Mouse (Mus musculus) embryonic facial prominence, embryonic 12.5 days (tissue): ENCODE results near the gene Mtfr1l. TPM values are rescaled to one million over a fixed set of nuclear protein-coding genes. Genes with fewer than 3 reads are reported as not detected.
A peak's percentile ranks its signal among the peaks of the same experiment; 100 is the strongest.

Experiments
- ATAC-seq: fragments of 200-750 bp; cut with Nextera tagmentation; 2 replicates; pipeline ENCODE4 v1.8.0; 2017; ENCODE audit not compliant: insufficient number of reproducible peaks, insufficient read depth, low FRiP score, low TSS enrichment
- H3K27ac ChIP-seq: fragments of 300-500 bp; sonication (generic); 2 replicates; pipeline ENCODE4 v1.5.1; 2016; ENCODE audit warnings: mild to moderate bottlenecking
- H3K27me3 ChIP-seq: fragments of 300-500 bp; sonication (generic); 2 replicates; pipeline ENCODE4 v1.6.1; 2016; ENCODE audit warnings: mild to moderate bottlenecking, moderate library complexity
- H3K36me3 ChIP-seq: fragments of 300-500 bp; sonication (generic); 2 replicates; pipeline ENCODE4 v1.6.1; 2016; ENCODE audit warnings: mild to moderate bottlenecking
- H3K4me1 ChIP-seq: fragments of 300-500 bp; sonication (generic); 2 replicates; pipeline ENCODE4 v1.6.1; 2016
- H3K4me2 ChIP-seq: fragments of 300-500 bp; sonication (generic); replicated peaks from 2 replicates; pipeline ENCODE4 v1.6.1; 2016; ENCODE audit warnings: mild to moderate bottlenecking, moderate library complexity
- H3K4me3 ChIP-seq: fragments of 300-500 bp; sonication (generic); 2 replicates; pipeline ENCODE4 v1.5.1; 2016; ENCODE audit warnings: mild to moderate bottlenecking
- H3K9ac ChIP-seq: fragments of 300-500 bp; sonication (generic); 2 replicates; pipeline ENCODE4 v1.6.1; 2016; ENCODE audit warnings: mild to moderate bottlenecking, moderate library complexity
- H3K9me3 ChIP-seq: fragments of 300-500 bp; sonication (generic); 2 replicates; pipeline ENCODE4 v1.6.1; 2016; ENCODE audit warnings: mild to moderate bottlenecking, moderate library complexity
- WGBS: fragments of 180-500 bp; shearing (Covaris S2); methylation state at CpG from one replicate; pipeline ENCODE4 v1.1.7; 2016; 5-methylcytosine and 5-hydroxymethylcytosine counted together
- polyA plus RNA-seq: library from polyadenylated mRNA; unstranded; fragments of >200 nt; fragmentation: Nextera tagmentation; extraction: Ambion mirVana; gene quantifications from 2 replicates; pipeline ENCODE4 v1.2.1, GENCODE M21; 2016

Gene Mtfr1l
- polyA plus RNA-seq: 135 and 139 TPM in 2 replicates

DNA sequence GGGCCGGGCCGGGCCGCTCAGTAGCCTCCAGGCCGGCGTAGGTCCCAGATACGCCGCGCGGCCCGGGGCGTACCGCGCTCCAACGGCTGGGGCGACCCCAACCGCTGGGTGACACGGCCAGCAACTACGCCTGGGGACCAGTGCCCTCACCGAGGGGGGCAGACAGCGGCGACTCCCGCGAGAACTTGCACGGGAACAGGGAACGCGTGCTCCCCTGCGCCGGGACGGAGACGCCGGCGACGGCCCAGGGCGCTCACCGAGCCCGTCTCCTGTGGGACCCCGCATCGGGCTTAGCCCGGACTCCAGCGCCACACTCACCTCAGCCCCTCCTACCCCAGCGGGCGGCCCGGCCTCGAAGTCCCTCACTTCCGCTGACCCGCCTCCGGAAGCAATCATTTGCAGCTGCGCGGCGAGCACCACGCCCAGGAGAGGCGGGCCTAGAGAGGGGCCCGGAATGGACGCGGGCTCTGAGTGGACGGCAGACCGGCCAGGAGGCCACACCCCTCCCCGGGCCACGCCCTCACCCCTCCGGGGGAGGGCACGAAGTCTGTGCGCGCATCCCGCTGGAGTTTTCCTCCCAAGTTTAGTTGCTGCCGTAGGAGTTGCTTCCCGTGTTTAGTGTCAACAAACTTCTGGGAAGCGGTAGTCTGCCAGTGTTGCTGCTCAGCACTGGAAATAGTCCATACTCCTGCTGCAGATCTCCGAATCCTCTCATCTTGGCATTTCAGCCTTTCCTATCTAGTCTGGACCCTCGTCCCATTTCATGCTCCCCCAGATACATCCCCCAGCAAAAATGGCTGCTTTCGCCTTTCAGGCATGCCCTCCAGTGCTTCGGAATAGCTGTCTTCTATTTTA is at the start of gene Mtfr1l:
Mtfr1l (minus strand) TSS at position 456 of the 855 bp plus-strand sequence.
- Histone ChIP-seq H3K9ac (peak within 1 kb of the TSS; percentile 91), H3K4me2 (peak within 1 kb of the TSS; percentile 94), H3K36me3 (peaks cover 34% of the 10 kb centered on the region), H3K4me1 (peaks cover 16% of the 10 kb centered on the region), H3K27ac (peak within 1 kb of the TSS; percentile 88), H3K4me3 (peak within 1 kb of the TSS; percentile 95), H3K9me3 (no peaks in the 10 kb centered on the region), H3K27me3 (no peaks in the 10 kb centered on the region)
- peak; percentile 97 for ATAC-seq
- WGBS: under 1% methylated on average over 71 of the region's 71 CpGs

DNA sequence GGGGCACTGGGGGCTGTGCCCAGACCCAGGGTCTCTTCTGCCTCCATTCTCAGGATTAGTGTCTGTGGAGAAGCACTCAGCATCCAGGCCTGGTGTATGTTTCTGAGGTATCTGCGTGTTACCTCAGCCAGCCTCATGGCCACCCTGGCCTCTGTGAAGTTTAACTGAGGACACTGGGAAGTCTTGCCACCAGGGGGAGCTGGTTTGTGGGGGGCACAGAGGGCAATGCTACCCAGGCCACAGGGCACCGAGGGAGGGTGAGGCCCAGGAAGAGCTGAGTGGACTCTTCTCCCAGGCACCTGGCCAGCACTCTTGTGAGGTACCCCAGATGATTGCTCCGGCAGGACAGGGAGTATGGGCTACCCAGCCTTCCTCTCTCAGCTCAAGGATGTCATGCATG is 48.3 kb upstream of the Mtfr1l start:
- H3K36me3 ChIP-seq: no peaks in the 10 kb centered on the region
- no peak for ATAC-seq
- H3K27me3 ChIP-seq: no peaks in the 10 kb centered on the region
- no peak overlapping the region for H3K27ac ChIP-seq
- 62% methylated on average over 3 of the region's 3 CpGs for WGBS
- no peak overlapping the region for H3K4me2 ChIP-seq
- no peak overlapping the region for H3K4me3 ChIP-seq
- H3K4me1 ChIP-seq: peaks cover 13% of the 10 kb centered on the region
- no peak overlapping the region for H3K9ac ChIP-seq
- no peaks in the 10 kb centered on the region for H3K9me3 ChIP-seq

DNA sequence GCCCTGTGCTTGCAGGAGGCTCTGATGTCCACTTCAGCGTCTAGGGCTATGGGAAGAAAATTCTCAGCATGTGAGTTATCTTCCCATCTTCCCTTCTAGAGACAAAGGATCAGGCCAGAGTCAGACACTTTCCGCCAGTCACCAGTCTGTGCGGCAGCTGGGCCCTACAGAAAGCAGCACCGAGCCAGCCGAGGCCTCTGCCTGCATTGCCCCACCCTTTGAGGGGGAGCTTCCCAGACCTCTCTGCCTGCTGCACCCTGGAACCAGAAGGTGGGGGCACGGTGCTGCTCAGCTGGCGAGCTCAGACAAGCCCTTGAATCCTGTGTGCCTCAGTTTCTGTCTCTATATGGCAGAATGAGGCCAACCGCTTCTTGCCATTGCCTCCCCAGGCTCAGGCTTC is 46.2 kb upstream of the Mtfr1l start:
- Histone ChIP-seq H3K9me3 (no peaks in the 10 kb centered on the region), H3K36me3 (no peaks in the 10 kb centered on the region), H3K27me3 (no peaks in the 10 kb centered on the region), H3K4me2 (no peak overlapping the region), H3K9ac (no peak overlapping the region), H3K4me1 (peaks cover 13% of the 10 kb centered on the region), H3K27ac (no peak overlapping the region), H3K4me3 (no peak overlapping the region)
- 66% methylated on average over 8 of the region's 8 CpGs for WGBS
- no peak for ATAC-seq

DNA sequence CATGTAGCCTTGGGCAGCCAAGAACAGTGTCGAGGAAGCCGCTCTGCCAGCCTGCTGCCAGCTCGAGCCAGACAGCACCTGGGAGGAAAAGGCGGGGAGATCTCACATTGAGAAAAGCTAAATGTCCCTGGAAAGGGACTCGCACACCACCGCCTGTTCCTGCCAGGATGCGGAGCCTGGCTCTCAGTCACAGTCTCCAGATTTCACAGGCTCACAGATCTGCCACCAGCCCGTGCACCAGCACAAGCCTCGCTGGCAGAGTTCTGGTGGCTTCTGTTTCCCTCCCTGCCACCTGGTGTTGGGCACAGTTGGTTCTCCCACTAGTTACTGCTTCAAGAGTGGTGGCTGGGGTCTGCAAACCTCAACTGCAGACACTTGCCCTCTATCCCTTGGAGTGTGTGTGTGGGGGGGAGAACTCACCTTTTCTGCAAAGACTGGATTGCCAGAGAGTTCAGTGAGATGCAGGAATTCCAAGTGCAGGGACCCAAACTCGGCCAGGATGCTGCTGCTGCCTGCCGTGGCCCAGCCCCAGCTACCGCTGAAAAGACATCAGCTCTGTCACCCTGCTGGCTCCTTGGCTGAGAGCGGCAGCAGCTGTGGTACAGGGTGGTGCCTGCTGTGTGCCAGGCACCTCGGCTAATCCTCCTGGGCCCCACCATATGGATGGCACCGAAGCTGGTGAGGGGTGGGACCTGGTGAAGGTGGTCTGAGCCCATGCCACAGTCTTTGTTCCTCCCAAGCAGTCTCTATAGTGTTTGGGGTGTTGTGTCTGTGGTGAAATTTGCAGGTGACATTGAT is 45.4 kb upstream of the Mtfr1l start:
- H3K9ac ChIP-seq: no peak overlapping the region
- WGBS: 78% methylated on average over 15 of the region's 15 CpGs
- no peaks in the 10 kb centered on the region for H3K36me3 ChIP-seq
- H3K27ac ChIP-seq: no peak overlapping the region
- H3K4me1 ChIP-seq: peaks cover 13% of the 10 kb centered on the region
- ATAC-seq: no peak
- no peaks in the 10 kb centered on the region for H3K9me3 ChIP-seq
- H3K4me2 ChIP-seq: no peak overlapping the region
- no peaks in the 10 kb centered on the region for H3K27me3 ChIP-seq
- H3K4me3 ChIP-seq: no peak overlapping the region

DNA sequence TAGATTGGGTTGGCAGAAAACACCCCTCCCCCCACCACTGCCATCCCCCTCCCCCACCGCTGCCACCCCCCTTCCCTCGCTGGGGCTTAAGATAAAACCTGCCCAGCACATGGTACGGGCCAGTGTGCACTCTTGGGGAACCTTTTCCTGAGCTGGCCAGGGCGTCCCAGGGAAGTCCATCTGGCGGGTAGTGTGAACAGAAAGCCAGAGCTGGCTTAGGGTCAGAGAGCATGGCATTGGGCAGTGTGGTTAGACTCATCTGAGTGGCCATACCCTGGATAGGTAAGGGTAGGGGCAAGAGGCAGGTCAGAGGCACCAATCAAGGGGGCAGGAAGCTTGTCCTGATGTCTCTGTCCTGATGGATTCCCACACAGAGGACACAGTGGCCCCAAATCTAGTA is 44.4 kb upstream of the Mtfr1l start:
- H3K27me3 ChIP-seq: no peaks in the 10 kb centered on the region
- peak overlapping the region; percentile 32; the same call in 1 of the 2 replicates for H3K4me2 ChIP-seq
- H3K27ac ChIP-seq: no peak overlapping the region
- no peak overlapping the region for H3K4me3 ChIP-seq
- 0 out of 2 replicates have a peak, but pooled peaks cover under 1% of the 10 kb centered on the region for H3K36me3 ChIP-seq
- ATAC-seq: no peak
- no peaks in the 10 kb centered on the region for H3K9me3 ChIP-seq
- 21% methylated on average over 5 of the region's 5 CpGs for WGBS
- no peak overlapping the region for H3K9ac ChIP-seq
- peaks cover 13% of the 10 kb centered on the region for H3K4me1 ChIP-seq

DNA sequence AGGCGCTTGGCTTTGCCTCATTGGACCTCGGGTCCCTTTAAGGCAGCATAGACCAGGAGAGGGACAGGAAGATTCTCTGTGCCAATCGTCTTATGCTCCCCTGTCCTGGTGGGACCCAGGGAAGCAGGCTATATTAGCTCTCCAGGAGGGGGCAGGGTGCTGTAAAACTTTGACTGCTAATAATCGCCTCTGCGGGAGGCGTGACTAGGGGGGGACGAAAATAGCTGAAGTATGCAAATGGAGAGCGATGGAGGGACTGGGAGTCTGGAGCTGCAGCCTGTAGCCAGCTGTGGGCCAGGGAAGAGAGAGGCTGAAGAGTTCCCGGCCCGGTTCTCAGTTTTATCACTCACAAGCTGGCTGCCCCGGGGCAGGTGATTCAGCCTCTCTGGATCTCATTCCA is 44.0 kb upstream of the Mtfr1l start:
- Histone ChIP-seq H3K9me3 (no peaks in the 10 kb centered on the region), H3K36me3 (0 out of 2 replicates have a peak, but pooled peaks cover 4% of the 10 kb centered on the region), H3K9ac (no peak overlapping the region), H3K4me3 (no peak overlapping the region), H3K27me3 (no peaks in the 10 kb centered on the region), H3K4me2 (peak overlapping the region; percentile 32; the same call in 1 of the 2 replicates), H3K4me1 (peaks cover 13% of the 10 kb centered on the region), H3K27ac (no peak overlapping the region)
- no peak for ATAC-seq
- WGBS: 9% methylated on average over 11 of the region's 11 CpGs

DNA sequence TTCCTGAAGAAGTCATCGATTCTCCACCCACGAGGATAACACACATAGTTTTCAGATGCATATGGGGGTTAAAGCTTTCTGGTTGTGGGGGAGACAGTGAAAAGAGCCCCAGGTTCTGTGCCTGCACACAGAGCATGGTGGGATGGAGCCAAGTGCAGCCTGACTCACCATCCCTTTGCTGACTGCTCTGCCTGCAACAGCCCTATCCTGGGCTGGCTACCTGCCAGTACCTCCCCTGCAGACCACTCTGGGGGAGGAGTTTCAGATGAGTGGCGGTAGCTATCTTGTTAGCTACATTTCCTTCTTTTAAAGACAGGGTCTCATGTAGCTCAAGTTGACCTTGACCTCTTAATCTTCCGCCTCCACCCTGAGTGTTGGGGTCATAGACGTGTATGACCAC is 43.2 kb upstream of the Mtfr1l start:
- Histone ChIP-seq H3K36me3 (0 out of 2 replicates have a peak, but pooled peaks cover 4% of the 10 kb centered on the region), H3K27me3 (no peaks in the 10 kb centered on the region), H3K27ac (no peak overlapping the region), H3K9me3 (no peaks in the 10 kb centered on the region), H3K9ac (no peak overlapping the region), H3K4me2 (no peak overlapping the region), H3K4me3 (no peak overlapping the region), H3K4me1 (peaks cover 13% of the 10 kb centered on the region)
- no peak for ATAC-seq
- 68% methylated on average over 5 of the region's 5 CpGs for WGBS

DNA sequence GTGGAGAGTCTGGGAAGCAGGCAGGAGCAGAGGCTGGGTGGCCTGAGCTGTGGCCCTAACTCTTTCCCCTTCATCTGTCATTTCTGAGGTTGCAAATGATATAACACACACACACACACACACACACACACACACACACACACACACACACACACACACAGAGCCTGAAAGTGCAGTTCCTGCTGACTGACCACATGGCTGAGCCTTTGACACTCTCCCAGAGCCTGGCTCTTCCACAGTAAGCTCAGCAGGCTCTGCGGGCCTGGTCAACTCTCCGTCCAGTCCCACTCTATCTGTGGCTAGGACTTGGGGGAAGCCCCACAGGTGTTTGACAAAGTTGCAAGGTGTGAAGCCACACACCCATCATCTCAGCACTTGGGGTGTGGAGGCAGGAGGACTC is 42.1 kb upstream of the Mtfr1l start:
- no peak overlapping the region for H3K9ac ChIP-seq
- ATAC-seq: no peak
- WGBS: 69% methylated on average over 2 of the region's 2 CpGs

DNA sequence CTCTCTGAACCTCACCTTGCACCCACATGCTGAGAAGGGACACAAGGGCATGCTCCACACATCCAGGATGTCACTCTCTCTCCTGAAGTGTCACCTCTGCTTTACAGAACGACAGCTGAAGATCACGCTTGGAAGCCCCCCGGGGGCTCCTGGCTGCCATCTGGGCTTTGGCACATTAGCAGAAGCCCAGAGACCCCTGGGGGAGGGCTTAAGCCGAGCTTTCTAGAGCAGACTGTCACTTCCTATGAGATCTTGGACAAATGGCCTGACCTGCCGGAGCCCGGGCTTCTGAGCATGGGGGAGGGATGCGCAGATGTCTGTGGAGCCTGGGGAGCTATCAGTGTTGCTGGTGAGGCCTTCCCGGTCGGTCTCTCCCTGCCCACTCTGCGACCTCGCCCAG is 40.3 kb upstream of the Mtfr1l start:
- Histone ChIP-seq H3K9me3 (no peaks in the 10 kb centered on the region), H3K4me3 (no peak overlapping the region), H3K27ac (no peak overlapping the region), H3K4me2 (no peak overlapping the region), H3K4me1 (peaks cover 13% of the 10 kb centered on the region), H3K36me3 (0 out of 2 replicates have a peak, but pooled peaks cover 4% of the 10 kb centered on the region), H3K9ac (no peak overlapping the region), H3K27me3 (no peaks in the 10 kb centered on the region)
- no peak for ATAC-seq
- WGBS: 47% methylated on average over 11 of the region's 11 CpGs

More for the DNA sequence above, 42.1 kb upstream of the Mtfr1l start:
- H3K27ac ChIP-seq: no peak overlapping the region
- H3K36me3 ChIP-seq: 0 out of 2 replicates have a peak, but pooled peaks cover 4% of the 10 kb centered on the region
- H3K4me1 ChIP-seq: peaks cover 13% of the 10 kb centered on the region
- H3K4me3 ChIP-seq: no peak overlapping the region
- no peaks in the 10 kb centered on the region for H3K9me3 ChIP-seq
- H3K27me3 ChIP-seq: no peaks in the 10 kb centered on the region
- H3K4me2 ChIP-seq: no peak overlapping the region

DNA sequence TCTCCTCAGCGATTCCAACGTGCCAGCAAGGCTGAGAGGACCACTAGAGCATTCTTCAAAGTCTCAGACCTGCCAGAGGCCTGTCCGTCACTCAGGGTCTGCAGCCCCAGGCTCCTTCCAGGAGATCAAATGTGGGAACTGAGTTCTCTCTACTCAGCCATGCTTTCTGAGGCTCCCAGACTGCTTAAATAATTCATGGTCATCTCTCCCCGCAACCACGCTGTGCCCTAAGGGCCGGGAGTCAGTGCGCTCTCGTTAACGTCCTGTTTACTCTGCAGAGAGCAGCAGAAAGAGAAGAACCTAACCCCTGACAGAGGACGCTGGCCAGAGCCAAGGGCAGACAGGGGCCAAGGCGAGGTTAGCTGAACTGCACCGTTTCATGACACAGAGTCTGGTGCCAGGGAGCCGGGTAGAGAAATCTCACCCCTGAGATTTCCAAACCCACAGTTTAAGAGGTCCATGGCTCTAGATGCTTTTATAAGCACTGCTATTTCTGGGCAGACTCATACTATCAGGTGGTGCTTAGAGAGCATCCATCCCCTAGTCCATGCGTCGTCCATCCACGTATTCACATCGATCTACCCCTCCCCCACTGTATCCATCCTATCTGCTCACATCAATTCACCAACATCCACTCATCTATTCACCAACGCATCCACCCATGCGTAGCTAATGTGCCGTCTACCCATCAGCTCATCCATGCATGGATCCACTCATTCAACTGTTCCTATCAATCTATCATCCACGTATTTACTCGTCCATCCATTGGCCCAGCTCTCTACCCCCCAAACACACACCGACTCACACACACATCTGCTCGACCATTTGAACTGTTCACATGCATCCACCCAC is 37.5 kb upstream of the Mtfr1l start:
- Histone ChIP-seq H3K4me2 (no peak overlapping the region), H3K4me1 (no peaks in the 10 kb centered on the region), H3K9ac (no peak overlapping the region), H3K27ac (no peak overlapping the region), H3K27me3 (no peaks in the 10 kb centered on the region), H3K4me3 (no peak overlapping the region), H3K36me3 (0 out of 2 replicates have a peak, but pooled peaks cover 4% of the 10 kb centered on the region), H3K9me3 (no peaks in the 10 kb centered on the region)
- 82% methylated on average over 24 of the region's 24 CpGs for WGBS
- ATAC-seq: no peak
